Mouse (Mus musculus) monocyte, adult 5-6 weeks (primary cell): ENCODE data around the gene Lipt2. TPM values are rescaled to one million over a fixed set of nuclear protein-coding genes. Genes with fewer than 3 reads are reported as not detected.

Experiments used
- ATAC-seq: fragments of 153-309, 156-312 bp; replicated peaks from 2 replicates; pipeline ENCODE4 v1.8.0; 2017; ENCODE audit warnings: mild to moderate bottlenecking; ENCODE audit not compliant: low TSS enrichment, insufficient number of reproducible peaks, severe bottlenecking, poor library complexity, low FRiP score
- total RNA-seq: library from RNA; stranded (forward); fragments of 200-1000, 200-491, 200-594 nt; gene quantifications from 3 replicates; pipeline ENCODE4 v1.2.3, GENCODE M21; 2017

The Lipt2 gene
- total RNA-seq, result 1.9 to 4.9 TPM in 2 of 3 replicates, not detected in the other

DNA sequence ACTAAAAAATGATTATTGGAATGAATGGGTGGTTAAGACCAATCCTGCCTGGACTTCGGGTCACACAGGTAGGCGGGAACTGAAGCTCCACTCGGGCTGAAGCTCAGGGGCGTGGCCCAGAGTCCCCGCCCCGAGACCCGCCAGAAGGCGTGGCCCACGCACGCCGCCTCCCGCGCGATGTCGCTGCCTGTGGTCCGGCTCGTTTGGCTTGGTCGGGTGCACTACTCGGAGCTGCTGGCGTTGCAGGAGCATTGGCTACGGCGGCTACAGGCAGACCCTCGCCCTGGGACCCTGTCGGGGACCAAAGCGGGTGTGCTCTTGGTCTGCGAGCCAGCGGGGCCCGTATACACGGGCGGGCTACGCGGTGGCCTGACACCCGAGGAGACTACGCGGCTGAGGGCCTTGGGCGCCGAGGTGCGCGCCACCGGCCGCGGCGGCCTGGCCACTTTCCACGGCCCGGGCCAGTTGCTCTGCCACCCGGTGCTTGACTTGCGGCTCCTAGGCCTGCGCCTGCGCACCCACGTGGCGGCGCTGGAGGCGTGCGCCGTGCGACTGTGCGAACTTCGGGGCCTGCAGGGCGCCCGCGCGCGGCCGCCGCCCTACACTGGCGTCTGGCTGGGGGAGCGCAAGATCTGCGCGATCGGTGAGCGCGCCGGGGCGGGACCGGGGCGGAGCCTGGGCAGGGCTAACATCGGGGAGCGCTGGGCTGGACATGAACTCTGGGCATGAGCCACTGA lies at the start of gene Lipt2:
Gene Lipt2 (plus strand): TSS at position 173 of the 737 bp plus-strand sequence.
- ATAC-seq, result peak; percentile 82

DNA sequence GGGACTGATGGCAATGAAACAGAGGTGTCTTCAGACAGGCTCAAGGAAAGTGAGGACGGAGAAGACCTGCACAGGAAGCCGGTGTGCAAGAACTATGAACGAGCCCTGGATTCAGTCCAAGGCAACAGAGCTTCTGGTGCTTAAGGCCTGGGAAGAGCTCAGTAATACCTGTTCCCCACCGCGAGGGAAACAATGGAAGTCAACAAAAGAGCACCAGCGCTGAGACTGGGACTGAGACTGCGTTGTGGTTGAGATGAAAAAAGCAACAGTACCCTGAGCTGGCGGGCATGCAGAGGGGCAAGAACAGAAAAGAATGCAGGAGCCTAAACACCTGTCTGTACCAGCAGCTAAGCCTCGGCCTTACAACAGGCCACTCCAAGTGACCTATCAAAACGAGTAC lies 47.6 kb upstream of the Lipt2 start:
- no peak for ATAC-seq

DNA sequence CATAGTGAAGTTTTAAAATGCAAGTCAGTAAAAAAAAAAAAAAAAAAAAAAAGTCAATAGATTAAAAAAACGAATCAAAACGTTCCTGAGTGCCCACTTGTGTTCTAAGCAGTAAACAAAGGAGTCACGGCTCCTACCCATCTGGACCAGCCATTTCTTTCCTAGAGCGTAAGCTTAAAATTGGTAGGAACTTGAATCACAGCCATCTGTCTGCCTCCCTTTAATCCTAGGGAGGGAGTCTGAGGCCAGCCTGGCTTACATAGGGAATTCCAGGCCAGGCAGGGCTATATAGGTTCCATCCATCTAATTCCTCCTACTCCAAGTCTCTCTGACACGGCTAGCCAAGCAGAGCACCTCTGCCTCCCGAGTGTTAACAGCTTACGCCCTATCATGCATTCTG lies 45.3 kb upstream of the Lipt2 start:
- no peak for ATAC-seq

DNA sequence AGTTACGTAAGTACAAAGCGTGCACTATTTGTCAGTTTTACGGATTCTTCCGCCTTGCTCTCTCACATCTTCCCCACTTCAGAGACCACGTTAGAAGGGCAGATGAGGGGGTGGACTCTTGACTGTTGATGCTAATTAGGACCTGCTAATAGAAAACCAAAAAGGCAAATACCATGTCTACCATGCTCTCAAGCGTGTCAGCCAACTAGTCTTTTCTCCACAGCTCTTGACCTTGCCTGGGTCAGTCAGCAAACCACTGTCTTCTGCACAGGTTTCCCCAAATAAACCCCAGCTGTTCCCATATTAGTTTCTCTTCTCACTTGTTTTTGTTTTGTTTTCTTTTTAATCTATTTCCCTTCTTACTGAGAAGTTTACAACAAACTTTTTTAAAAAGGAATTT lies 44.8 kb upstream of the Lipt2 start:
- no peak for ATAC-seq

DNA sequence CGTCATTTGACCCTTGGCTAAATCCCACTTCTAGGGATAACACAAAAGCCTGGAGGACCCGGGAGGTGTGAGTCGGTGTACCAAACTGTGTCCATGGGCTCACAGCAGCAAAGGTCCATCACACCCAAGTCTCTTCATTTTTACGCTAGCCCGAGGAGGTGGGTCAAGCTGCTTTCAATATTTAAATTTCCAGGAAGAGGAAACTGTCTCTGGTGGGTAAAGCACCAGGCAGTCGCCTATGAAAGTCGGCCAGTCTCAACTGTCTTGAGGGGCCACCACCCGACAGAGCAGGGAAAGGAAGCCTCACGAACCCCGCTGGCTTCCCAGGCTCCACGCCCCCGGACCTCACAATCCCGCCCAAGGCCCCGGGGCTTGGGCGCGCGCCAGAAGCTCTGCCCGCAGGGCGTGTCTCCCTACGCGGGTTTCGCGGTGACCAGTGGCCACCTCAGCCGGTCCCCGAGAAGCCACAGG lies 38.3 kb upstream of the Lipt2 start:
- ATAC-seq, result 0 out of 2 replicates have a peak, but pooled peaks have one; percentile 33

DNA sequence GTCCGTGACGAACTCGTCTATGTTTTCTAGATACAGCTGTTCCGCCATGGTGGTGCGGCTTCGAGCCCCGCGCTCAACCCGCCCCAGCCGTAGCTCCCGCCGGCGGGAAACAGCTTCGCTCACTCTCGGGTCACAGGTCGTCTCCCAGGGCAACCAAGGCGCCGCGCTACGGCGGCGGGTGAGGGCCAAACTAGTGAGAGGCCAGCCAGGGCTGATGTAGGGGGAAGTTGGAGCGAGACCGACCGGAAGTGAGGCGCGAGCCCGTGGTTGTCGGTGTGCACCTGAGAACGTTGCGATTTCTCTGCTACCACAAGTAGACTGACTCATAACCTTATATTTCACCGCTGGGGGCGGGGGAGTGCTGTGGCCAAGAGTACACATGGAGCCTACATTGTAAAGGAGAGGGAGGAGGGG lies 37.7 kb upstream of the Lipt2 start, which contains the start of gene Pold3:
Gene Pold3 (minus strand): TSS at position 190 of the 414 bp plus-strand sequence.
- ATAC-seq, result peak; percentile 94

DNA sequence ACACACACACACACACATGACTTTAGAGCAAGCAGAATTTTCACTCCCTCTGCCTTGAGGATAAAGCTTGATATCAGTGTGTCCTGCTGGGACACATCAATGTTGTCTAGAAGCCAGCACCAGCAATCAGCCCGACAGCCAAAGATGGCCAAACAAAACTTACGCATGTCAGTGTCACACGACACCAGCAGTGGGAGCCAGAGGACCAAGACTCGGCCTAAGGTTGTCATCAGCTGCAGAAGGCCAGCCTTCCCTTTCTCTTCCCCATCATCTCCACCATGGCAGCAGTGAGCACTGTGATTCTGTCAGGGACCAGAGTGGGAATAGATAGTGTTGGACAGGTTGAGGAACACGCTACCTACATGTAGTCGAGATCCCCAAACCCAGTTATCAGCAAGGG lies 35.6 kb upstream of the Lipt2 start:
- peak; percentile 38 for ATAC-seq

DNA sequence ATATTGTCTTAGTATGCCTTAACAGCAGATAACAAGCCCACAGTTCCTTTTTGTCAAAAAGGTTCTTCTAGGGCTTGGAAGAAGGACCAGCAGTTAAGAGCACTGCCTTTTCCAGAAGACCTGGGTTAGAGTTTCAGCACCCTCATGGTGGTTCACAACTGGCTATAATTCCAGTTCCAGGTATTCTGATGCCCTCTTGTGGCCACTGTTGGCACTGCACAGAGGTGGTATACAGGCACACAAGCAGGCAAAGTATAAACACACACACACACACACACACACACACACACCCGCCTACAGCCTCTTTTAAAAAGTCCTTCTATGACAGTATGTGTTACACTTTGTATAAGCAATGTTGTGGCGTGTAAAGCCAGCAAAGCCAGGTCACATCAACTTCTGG lies 34.9 kb upstream of the Lipt2 start:
- ATAC-seq, result no peak

DNA sequence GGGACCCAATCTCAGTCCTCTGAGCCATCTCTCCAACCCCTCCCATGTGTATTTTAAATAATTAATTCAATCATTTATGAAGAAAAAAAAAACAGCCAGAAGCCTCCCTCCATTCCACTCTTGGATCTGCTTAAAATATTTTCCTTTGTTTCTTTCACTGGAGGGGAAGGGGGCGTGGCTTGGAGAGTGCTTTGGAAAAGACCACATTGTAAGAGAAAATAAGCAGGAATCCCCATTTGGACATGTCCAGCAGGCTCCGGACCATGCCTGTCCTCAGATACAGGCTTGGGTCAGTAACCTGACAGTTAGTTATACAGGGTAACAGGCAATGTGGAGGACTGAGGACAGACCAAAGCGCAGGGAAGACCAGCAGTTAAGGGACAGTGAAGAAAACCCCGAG lies 33.9 kb upstream of the Lipt2 start:
- ATAC-seq, result no peak

DNA sequence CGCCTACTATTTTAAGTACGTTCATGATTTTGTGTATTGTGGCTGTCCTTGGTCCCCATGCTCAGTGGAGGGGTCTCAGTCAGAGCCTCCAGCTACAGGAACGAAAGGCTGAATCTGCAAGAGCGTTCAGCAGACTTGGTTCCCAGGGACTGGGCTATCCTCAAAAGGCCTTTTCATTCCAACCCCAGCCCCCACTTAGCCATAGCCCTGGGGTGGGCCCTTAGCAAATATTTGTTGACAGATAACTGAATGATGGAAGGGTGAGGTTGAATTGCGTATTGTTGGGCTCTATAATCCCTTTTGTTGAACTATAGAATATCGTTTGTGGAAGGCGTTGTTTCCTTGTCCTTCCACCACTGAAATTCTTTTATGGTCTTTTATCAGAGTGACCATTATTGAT lies 32.6 kb upstream of the Lipt2 start:
- no peak for ATAC-seq

DNA sequence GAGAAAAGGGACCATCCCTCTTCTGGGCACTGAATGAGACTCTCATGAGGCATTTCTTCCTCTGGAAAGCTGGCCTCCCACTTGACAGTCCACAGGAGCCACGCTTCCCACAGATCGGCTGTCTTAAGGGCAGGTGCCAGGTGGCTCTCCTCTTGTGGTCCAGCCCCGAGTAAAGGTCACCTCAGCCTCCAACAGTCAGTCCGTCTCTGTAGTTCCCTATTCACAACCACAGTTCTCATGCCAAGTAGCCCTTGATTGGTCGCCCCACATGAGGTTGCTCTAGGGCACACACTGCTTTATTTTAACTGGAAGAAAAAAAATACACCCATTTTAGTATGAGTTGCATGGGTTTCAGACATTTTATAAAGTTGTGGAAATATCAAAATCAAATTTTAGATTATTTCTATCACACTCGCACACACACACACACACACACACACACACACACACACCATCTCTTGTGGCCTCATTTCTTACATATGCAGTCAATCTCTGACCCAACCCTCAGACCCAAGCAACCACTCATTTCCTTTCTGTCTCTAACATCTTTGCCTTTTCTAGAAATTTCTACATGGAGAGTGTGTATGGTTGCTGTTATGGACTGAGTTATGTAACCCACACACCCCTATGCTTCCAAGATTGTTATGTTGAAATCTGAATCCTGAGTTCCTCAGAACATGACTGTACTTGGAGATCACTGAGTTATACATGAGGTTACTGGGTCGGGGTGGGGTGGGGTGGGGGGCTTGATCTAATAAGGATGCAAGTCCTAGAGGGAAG lies 30.6 kb upstream of the Lipt2 start:
- no peak; the same call in 1 of the 2 replicates for ATAC-seq

DNA sequence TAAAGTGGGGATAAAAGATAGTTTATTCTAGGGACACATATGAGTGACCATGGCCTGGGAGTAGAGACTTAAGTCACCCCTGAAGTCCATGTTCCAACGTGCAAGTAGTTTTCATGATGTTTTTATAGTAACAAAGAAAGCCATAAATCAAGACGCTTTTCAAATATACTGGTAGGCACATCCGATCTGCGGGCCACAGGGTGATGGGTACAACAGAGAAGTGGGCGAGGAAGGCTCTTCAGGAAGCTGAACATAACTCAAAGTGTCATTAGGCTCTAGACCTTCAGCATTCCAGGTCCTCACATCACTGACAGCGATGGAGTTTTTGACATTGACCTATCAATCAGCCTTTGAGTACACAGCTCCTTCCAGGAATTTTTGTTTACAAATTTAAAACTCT lies 28.5 kb upstream of the Lipt2 start:
- no peak for ATAC-seq

DNA sequence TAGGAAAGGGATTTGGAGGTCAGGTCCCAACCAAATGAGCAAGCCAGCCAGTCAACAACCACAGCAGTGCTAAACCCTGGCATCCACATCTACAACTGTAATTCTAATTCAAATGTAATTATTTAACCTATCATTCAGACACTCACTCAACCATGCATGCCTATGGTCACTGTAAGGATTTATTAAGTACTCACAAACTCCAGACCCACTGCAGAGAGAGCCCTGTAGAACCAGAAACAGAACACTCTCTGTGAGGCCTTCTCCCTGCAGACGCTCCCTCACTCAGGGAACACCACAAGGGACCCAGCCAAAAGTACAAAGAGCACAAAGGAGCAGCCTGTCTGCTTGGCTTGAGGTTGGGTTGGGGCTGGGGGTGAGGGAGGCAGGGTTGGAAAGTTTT lies 26.7 kb upstream of the Lipt2 start:
- no peak for ATAC-seq

DNA sequence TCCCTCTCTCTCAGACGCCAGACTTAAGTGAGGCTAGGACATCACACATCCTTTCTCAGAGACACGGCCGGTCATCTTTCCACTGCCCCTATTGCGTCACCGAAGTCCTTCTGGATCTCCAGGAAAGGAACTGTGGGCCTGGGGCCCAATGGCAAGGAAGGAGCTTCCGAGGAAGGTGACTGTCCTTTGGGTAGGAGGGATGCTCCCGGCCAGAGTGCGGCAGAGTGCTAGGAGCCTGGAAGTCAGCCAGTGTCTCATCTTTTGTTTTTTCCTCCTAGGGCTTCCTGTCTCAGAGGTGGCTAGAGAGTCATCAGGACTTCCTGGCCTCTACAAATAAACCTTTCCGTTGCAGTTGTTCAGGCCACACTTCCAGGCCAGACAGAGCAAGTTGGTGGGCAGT lies 22.0 kb upstream of the Lipt2 start:
- ATAC-seq, result no peak

DNA sequence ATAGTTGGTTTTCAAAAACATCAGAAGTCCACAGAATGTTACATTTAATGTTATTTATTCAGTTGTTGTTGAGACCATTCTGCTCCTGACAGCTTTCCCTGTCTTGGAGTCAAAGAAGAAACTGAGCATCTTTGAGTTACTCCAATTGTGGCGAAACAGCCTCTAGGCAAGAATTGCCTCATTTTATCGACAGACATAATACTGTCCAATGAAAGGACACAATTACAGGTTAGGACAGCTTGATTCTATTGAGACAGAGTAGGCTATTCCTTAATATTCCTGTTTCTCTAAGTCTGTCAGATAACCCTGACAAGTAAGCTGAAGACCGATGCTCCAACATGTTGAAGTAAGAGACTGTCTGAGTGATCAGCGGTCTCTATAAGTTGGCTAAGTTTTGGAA lies 21.0 kb upstream of the Lipt2 start:
- no peak for ATAC-seq

DNA sequence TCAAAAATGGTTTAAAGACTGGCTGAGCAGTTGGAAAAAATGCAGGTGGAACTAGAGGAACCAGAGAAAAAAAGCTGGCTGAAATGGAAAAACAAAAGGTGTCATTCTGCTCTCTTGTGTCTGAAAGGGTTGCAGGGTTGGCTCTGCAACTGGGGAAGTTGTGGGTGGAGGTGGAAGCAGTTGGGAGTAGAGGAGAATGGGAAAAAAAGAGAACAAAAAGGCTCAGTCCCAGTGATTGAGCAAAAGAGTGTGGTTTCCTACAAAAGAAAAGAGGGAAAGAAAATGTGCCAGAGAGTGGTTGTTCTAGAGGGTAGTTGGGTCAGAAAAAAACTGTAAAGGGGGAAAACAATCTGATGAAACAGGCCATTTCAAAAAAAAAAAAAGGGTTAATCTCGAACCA lies 18.5 kb upstream of the Lipt2 start:
- ATAC-seq, result no peak

DNA sequence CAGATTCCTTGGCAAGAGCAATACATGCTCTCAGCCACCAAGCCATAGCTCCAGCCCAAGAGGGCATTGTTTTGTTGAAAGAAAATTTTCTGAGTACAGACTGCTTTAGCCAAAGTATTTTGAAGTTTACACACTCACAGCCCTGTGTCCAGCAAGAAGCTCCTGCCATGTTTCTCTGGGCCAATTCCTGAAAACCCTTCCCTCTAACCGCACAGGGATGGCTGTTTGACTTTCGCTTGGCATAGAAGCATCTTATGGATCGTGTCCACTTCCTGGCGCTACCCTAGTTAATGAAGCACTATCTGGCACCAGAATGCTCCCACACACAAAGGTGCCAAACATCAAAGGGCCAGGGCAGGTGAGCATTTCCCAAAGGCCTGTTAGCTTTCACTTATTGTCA lies 10.5 kb upstream of the Lipt2 start:
- no peak for ATAC-seq

DNA sequence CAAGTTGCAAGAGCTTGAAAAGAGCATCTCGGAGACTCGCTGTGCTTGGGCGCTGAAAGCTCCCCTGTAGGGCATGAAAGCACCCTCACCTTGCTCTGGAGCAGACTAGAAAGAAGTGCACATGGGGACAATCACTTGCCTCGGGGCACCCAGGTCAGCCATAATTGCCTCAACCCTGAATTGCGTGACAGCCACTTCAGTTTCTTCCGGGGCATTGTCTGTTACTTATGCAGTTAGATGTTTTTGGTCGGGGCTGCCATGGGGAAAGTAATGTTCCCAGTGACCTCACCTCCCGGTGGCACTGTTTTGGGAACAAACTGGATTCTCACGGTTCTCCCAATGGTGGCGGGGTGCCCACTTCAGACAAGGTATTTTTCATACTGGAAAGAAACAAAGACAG lies 9.0 kb upstream of the Lipt2 start:
- ATAC-seq, result no peak

DNA sequence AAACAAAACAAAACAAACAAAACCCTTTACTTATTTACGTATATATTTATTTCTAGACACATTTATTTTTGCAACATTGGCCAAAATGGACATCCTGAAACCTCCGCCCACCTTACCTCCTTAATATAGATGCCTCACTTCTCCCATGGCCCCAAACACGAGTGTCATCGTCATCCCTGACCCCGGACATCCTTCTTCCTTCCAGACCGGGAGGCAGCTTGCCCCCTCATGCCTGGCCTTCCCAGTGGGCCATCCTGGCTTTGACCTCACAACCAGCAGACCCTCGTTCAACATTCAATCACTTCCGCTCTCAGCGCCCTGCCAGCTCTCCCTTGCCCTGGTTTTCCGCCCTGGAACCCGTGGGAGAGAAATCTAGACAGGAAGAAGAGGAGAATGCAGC lies 8.5 kb upstream of the Lipt2 start:
- no peak for ATAC-seq

DNA sequence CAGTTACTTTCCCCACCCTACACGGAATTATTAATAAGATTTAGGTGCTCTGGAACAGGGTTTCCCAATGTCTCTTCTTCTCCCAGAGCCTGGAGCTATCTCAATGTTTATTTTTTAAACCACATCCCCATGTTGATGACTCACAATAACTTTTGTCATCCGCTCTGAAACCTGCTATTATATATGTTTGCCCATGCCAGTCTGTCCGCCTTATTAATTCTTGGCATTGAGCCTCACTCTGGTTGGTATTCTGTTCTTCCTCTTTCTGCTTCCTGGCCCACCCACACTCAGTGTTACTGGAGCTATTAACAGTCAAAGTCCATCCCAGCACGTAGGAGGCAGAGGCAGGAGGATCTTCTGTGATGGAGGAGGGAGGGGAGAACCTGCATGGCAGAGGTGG lies 1.4 kb upstream of the Lipt2 start:
- peak; percentile 44; the same call in 1 of the 2 replicates for ATAC-seq
